Mouse (Mus musculus): ENCODE measurements around the gene Six6. TPM values are rescaled to one million over a fixed set of nuclear protein-coding genes. Genes with fewer than 3 reads are reported as not detected.

Gene Six6
- total RNA-seq, 2 experiments from 2014 or later = not detected

GRCm38 (mm10) chr12:72953089-72953488 lies 13.4 kb downstream of the Six6 start:
- DNase-seq (ENCODE audit: low spot score in 2 of 2) = no peak
- intact Hi-C loops (cut with DNase I) = no loop called here

GRCm38 (mm10) chr12:72953858-72954257 lies 14.2 kb downstream of the Six6 start:
- intact Hi-C loops (cut with DNase I) = no loop called here
- DNase-seq (ENCODE audit: low spot score in 2 of 2) = no peak

GRCm38 (mm10) chr12:72954906-72955305 lies 15.2 kb downstream of the Six6 start:
- no peak for DNase-seq (ENCODE audit: low spot score in 2 of 2)
- intact Hi-C loops (cut with DNase I) = no loop called here

GRCm38 (mm10) chr12:72957829-72958424 lies 18.2 kb downstream of the Six6 start:
- intact Hi-C loops (cut with DNase I) = no loop called here
- DNase-seq (ENCODE audit: low spot score in 2 of 2) = no peak

GRCm38 (mm10) chr12:72958446-72958845 lies 18.8 kb downstream of the Six6 start:
- intact Hi-C loops (cut with DNase I) = no loop called here

GRCm38 (mm10) chr12:72962761-72963160 lies 23.1 kb downstream of the Six6 start:
- intact Hi-C loops (cut with DNase I) = no loop called here
- DNase-seq (ENCODE audit: low spot score in 2 of 2) = no peak

More at GRCm38 (mm10) chr12:72958446-72958845, 18.8 kb downstream of the Six6 start:
- DNase-seq (ENCODE audit: low spot score in 2 of 2) = no peak

GRCm38 (mm10) chr12:72967541-72967940 lies 27.8 kb downstream of the Six6 start:
- no peak for DNase-seq (ENCODE audit: low spot score in 2 of 2)
- intact Hi-C loops (cut with DNase I) = no loop called here

- DNase-seq (ENCODE audit: low spot score in 2 of 2) = no peak
These were observed 30.9 kb downstream of the Six6 start for GRCm38 (mm10) chr12:72970620-72971019.

GRCm38 (mm10) chr12:72973161-72973560 lies 33.5 kb downstream of the Six6 start:
- peak; percentile 40 to 67 for DNase-seq (ENCODE audit: low spot score in 2 of 2)
- intact Hi-C loops (cut with DNase I) = loop anchor here (10.0 kb wide), 1 partner anchor 458 kb away; no protein-coding TSS in a partner anchor

More at GRCm38 (mm10) chr12:72970620-72971019, 30.9 kb downstream of the Six6 start:
- intact Hi-C loops (cut with DNase I) = loop anchor here (10.0 kb wide), 1 partner anchor 456 kb away; no protein-coding TSS in a partner anchor

GRCm38 (mm10) chr12:72976172-72976571 lies 36.5 kb downstream of the Six6 start:
- intact Hi-C loops (cut with DNase I) = loop anchor here (1.0 to 10.0 kb wide), 2 partner anchors 128 to 461 kb away; no protein-coding TSS in a partner anchor
- DNase-seq (ENCODE audit: low spot score in 2 of 2) = no peak

GRCm38 (mm10) chr12:72976718-72977117 lies 37.0 kb downstream of the Six6 start:
- intact Hi-C loops (cut with DNase I) = loop anchor here (1.0 to 10.0 kb wide), 2 partner anchors 128 to 462 kb away; no protein-coding TSS in a partner anchor
- DNase-seq (ENCODE audit: low spot score in 2 of 2) = peak; percentile 57 to 80

GRCm38 (mm10) chr12:72977851-72978250 lies 38.2 kb downstream of the Six6 start:
- intact Hi-C loops (cut with DNase I) = loop anchor here (10.0 kb wide), 1 partner anchor 463 kb away; no protein-coding TSS in a partner anchor

GRCm38 (mm10) chr12:72979236-72979635 lies 39.5 kb downstream of the Six6 start:
- no peak for DNase-seq (ENCODE audit: low spot score in 2 of 2)

More at GRCm38 (mm10) chr12:72977851-72978250, 38.2 kb downstream of the Six6 start:
- DNase-seq (ENCODE audit: low spot score in 2 of 2) = no peak

GRCm38 (mm10) chr12:72982616-72983015 lies 42.9 kb downstream of the Six6 start:
- intact Hi-C loops (cut with DNase I) = no loop called here
- DNase-seq (ENCODE audit: low spot score in 2 of 2) = no peak

More at GRCm38 (mm10) chr12:72979236-72979635, 39.5 kb downstream of the Six6 start:
- intact Hi-C loops (cut with DNase I) = loop anchor here (10.0 kb wide), 1 partner anchor 464 kb away; no protein-coding TSS in a partner anchor

- DNase-seq (ENCODE audit: low spot score in 2 of 2) = no peak
- intact Hi-C loops (cut with DNase I) = no loop called here
These were observed 43.6 kb downstream of the Six6 start for GRCm38 (mm10) chr12:72983071-72983857.

Other genes starting within 250 kb of the Six6 start
- gene Ppm1a, start 182.4 kb upstream of the Six6 start, total RNA-seq (2021) = 100 to 1,000 TPM; 265 to 266 TPM
- 1 to 10 TPM; 6.8 to 7.9 TPM for gene 4930447C04Rik, start 882 bp downstream of the Six6 start, total RNA-seq (2021)
- under 1 TPM; 0.26 to 0.61 TPM for gene Six1, start 114.0 kb downstream of the Six6 start, total RNA-seq (2021)
- gene Six4, start 173.6 kb downstream of the Six6 start, total RNA-seq (2021) = under 1 TPM; 0.47 to 0.86 TPM
- gene Mnat1, start 183.8 kb downstream of the Six6 start, total RNA-seq (2021) = 10 to 100 TPM; 18.3 to 19.1 TPM